Mouse (Mus musculus) embryonic facial prominence, embryonic 15.5 days (tissue): ENCODE data around the gene Brat1. TPM values are rescaled to one million over a fixed set of nuclear protein-coding genes. Genes with fewer than 3 reads are reported as not detected.

Experiments used
- ATAC-seq: fragments of 200-750 bp; cut with Nextera tagmentation; 2 replicates; pipeline ENCODE4 v1.8.0; 2017; ENCODE audit warnings: low read depth, moderate TSS enrichment; ENCODE audit not compliant: insufficient number of reproducible peaks, low FRiP score, low TSS enrichment
- H3K27ac ChIP-seq: fragments of 300-500 bp; sonication (generic); replicated peaks from 2 replicates; pipeline ENCODE4 v1.5.1; 2015; ENCODE audit warnings: mild to moderate bottlenecking, inconsistent platforms
- H3K27me3 ChIP-seq: fragments of 300-500 bp; sonication (generic); 2 replicates; pipeline ENCODE4 v1.6.1; 2015; ENCODE audit warnings: inconsistent platforms
- H3K36me3 ChIP-seq: fragments of 300-500 bp; sonication (generic); 2 replicates; pipeline ENCODE4 v1.6.1; 2015; ENCODE audit warnings: mild to moderate bottlenecking, inconsistent platforms
- H3K4me1 ChIP-seq: fragments of 300-500 bp; sonication (generic); 2 replicates; pipeline ENCODE4 v1.6.1; 2015; ENCODE audit warnings: inconsistent platforms
- H3K4me2 ChIP-seq: fragments of 300-500 bp; sonication (generic); replicated peaks from 2 replicates; pipeline ENCODE4 v1.6.1; 2015; ENCODE audit warnings: mild to moderate bottlenecking, inconsistent platforms
- H3K4me3 ChIP-seq: fragments of 300-500 bp; sonication (generic); replicated peaks from 2 replicates; pipeline ENCODE4 v1.5.1; 2015; ENCODE audit warnings: mild to moderate bottlenecking, inconsistent platforms
- H3K9ac ChIP-seq: fragments of 300-500 bp; sonication (generic); 2 replicates; pipeline ENCODE4 v1.6.1; 2015; ENCODE audit warnings: inconsistent platforms
- H3K9me3 ChIP-seq: fragments of 300-500 bp; sonication (generic); replicated peaks from 2 replicates; pipeline ENCODE4 v1.6.1; 2016; ENCODE audit warnings: inconsistent platforms
- WGBS: fragments of 180-500 bp; shearing (Covaris S2); methylation state at CpG from one replicate; pipeline ENCODE4 v1.1.7; 2015; 5-methylcytosine and 5-hydroxymethylcytosine counted together
- polyA plus RNA-seq: library from polyadenylated mRNA; unstranded; fragments of >200 nt; fragmentation: Nextera tagmentation; extraction: Ambion mirVana; gene quantifications from 2 replicates; pipeline ENCODE4 v1.2.1, GENCODE M21; 2015

The Brat1 gene
- polyA plus RNA-seq, 1 experiment from 2014 or later, result 26.0 TPM

DNA sequence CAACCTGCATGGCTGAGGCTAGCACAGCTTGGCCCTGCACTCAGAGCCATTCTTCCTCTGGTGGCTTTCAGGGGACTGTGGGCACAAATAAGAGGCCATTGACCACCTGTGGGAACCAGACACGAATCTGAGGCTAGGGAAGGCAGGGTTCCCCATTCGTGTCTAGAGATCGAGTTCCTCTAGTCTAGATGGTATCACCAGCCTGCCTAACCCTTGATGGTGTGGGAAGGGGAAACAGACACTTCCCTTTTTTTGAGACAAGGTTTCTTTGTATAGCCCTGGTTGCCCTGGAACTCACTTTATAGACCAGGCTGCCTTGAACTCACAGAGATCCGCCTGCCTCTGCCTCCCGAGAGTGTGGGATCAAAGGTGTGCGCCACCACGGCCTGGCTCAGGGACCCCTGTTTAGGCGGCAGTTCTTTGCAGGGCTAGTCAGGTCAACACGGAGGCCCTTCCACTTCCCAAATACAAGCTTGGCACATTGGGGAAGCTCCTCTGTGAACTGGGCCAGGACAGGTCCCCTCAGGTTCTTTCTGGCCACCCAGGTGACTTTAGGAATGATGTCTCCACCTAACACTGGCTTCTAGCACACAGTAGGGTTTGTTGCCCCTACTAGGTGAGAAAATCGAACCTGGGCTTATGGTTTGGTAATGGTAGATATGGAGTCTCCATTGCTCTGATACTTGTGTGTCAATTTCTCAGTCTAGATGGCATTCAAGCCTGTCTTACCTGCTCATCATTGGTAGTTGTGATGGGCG lies 26.4 kb downstream of the Brat1 start:
- WGBS, result 86% methylated on average over 11 of the region's 11 CpGs
- no peak overlapping the region for H3K4me3 ChIP-seq
- ATAC-seq, result no peak
- peaks cover 9% of the 10 kb centered on the region for H3K4me1 ChIP-seq
- H3K27ac ChIP-seq, result no peak overlapping the region
- H3K9ac ChIP-seq, result no peak overlapping the region
- H3K9me3 ChIP-seq, result no peaks in the 10 kb centered on the region
- no peaks in the 10 kb centered on the region for H3K36me3 ChIP-seq
- peaks cover 10% of the 10 kb centered on the region for H3K27me3 ChIP-seq
- H3K4me2 ChIP-seq, result no peak overlapping the region

DNA sequence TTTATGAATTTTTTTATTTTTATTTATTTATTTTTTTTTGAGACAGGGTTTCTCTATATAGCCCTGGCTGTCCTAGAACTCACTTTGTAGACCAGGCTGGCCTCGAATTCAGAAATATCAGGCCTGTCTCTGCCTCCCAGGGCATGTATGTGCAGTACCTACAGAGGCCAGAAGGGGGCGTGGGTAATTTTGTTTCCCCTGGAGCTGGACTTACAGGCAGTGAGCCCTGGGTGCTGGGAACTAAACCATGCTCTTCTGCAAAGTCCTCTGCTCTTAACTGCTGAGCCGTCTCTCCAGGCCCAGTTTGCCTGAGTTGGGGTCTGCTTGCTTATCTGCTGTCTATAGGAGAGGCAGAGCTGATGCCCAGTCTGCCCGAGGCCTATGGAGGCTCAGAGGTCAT lies 27.4 kb downstream of the Brat1 start:
- 64% methylated on average over 4 of the region's 4 CpGs for WGBS
- Histone ChIP-seq H3K4me3 (no peak overlapping the region), H3K36me3 (no peaks in the 10 kb centered on the region), H3K9me3 (no peaks in the 10 kb centered on the region), H3K27ac (no peak overlapping the region), H3K9ac (no peak overlapping the region), H3K27me3 (peaks cover 20% of the 10 kb centered on the region), H3K4me2 (no peak overlapping the region), H3K4me1 (peaks cover 9% of the 10 kb centered on the region)
- ATAC-seq, result no peak

DNA sequence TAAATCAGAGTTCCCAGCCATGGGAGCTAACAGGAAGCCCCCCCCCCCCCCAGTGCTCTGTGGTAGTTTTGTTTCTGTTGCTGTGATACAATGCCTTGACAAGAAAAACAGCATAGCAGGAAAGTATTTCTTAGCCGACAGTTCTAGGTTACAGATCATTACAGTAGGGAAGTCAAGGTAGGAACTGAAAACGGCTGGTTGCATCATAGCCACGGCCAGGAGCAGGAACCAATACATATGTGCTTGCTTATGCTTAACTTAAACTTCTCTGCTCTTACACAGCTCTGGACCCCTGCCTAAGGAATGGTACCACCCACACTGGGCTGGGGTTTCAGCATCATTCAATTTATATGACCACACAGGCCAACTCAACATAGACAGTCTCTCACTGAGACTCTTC lies 28.5 kb downstream of the Brat1 start:
- Histone ChIP-seq H3K27me3 (peaks cover 21% of the 10 kb centered on the region), H3K9me3 (no peaks in the 10 kb centered on the region), H3K4me2 (no peak overlapping the region), H3K4me1 (peaks cover 9% of the 10 kb centered on the region), H3K4me3 (no peak overlapping the region), H3K27ac (no peak overlapping the region), H3K9ac (no peak overlapping the region), H3K36me3 (no peaks in the 10 kb centered on the region)
- ATAC-seq, result no peak
- 68% methylated on average over 3 of the region's 3 CpGs for WGBS

DNA sequence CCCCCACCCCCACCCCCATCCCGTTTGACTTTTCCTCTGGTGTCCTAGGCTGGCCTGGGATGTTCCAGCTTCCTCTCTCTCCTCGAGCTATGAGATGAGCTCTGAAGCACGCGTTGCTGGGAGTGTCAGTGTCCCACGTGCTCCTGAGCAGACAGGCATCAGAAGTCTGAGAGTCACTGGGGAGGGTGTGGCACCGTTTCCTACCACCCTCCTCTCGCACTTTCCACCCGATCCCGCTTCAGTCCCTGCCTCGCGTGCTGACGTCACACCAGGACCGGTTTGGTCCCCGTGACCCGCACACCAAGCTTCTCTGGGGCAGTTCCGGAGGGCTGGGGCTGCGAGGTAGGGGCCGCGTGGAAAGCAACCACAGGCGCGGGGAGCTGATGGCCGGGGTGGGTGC lies 30.5 kb downstream of the Brat1 start:
- Histone ChIP-seq H3K4me1 (peaks cover 9% of the 10 kb centered on the region), H3K9me3 (no peaks in the 10 kb centered on the region), H3K4me2 (peak overlapping the region; percentile 55), H3K27ac (no peak overlapping the region), H3K9ac (no peak overlapping the region), H3K4me3 (peak overlapping the region; percentile 39), H3K36me3 (no peaks in the 10 kb centered on the region), H3K27me3 (peaks cover 21% of the 10 kb centered on the region)
- no peak for ATAC-seq
- 1% methylated on average over 22 of the region's 22 CpGs for WGBS

DNA sequence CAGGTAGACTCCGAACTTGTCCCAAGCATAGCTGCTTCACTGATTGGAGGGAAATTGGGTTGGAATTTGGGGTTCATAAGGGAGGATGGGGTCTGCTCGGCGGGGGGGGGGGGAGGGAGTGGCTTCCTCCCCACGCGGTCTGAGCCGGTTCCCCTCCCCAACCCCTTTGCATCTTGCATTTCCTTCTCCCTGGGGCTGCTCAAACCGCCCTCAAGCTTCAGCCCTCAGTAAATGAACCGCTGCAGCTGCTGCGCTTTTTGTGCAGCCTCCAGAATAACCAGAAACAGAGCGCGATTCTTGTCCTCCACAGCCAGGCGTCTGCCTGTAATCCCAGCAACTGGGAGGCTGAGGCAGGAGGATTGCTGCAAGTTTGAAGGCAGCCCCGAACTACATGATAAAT lies 31.4 kb downstream of the Brat1 start:
- Histone ChIP-seq H3K4me1 (peaks cover 9% of the 10 kb centered on the region), H3K9me3 (no peaks in the 10 kb centered on the region), H3K4me2 (peak overlapping the region; percentile 55), H3K27ac (no peak overlapping the region), H3K4me3 (no peak overlapping the region; the same call in 1 of the 2 replicates), H3K27me3 (peaks cover 21% of the 10 kb centered on the region), H3K36me3 (no peaks in the 10 kb centered on the region), H3K9ac (no peak overlapping the region)
- 11% methylated on average over 13 of the region's 13 CpGs for WGBS
- ATAC-seq, result no peak

DNA sequence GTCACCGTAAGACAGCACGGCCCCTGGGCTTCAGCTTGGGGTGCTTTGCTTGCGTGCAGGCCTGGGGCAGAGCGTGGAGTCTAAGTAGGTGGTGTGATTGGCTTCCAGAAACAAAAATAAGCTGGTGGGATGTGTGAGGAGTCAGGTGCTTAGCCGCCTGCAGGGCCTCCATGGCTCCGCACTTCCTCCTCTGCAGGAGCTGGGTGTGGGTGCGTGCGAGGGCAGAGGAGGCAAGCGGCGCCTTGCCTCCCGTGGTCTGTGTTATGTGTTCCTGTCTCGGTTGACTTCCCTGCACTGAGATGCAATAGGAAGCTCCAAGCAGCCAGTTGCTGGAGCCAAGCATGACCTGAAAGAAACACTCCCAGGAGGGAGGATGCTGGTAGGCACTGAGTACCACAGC lies 35.0 kb downstream of the Brat1 start:
- 68% methylated on average over 12 of the region's 12 CpGs for WGBS
- Histone ChIP-seq H3K4me2 (no peak overlapping the region), H3K4me1 (peaks cover 13% of the 10 kb centered on the region), H3K36me3 (no peaks in the 10 kb centered on the region), H3K4me3 (no peak overlapping the region), H3K27ac (no peak overlapping the region), H3K9ac (no peak overlapping the region), H3K27me3 (peaks cover 21% of the 10 kb centered on the region), H3K9me3 (no peaks in the 10 kb centered on the region)
- ATAC-seq, result no peak

DNA sequence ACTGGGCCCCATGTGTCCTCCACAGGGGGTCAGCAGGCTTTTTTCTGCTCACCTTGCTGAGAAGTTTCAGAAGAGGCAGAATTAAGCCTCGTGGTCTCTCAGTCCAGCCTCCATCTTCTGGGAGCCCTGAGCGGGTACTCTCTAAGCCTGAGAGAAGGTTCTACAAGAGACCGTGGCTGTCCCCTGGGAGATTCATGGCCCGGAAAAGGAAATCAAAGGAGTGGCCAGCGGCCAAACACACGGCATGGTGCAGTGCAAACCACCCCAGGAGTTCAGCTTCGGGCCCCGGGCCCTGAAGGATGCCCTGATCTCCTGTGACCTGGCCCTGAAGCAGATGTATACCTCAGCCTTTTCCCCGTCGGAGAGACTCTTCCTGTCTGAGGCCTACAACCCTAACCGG lies 36.2 kb downstream of the Brat1 start:
- Histone ChIP-seq H3K4me3 (no peak overlapping the region), H3K4me1 (peaks cover 4% of the 10 kb centered on the region), H3K4me2 (no peak overlapping the region), H3K9me3 (no peaks in the 10 kb centered on the region), H3K27me3 (peaks cover 13% of the 10 kb centered on the region), H3K36me3 (no peaks in the 10 kb centered on the region), H3K27ac (no peak overlapping the region), H3K9ac (no peak overlapping the region)
- ATAC-seq, result no peak
- WGBS, result 65% methylated on average over 11 of the region's 11 CpGs

DNA sequence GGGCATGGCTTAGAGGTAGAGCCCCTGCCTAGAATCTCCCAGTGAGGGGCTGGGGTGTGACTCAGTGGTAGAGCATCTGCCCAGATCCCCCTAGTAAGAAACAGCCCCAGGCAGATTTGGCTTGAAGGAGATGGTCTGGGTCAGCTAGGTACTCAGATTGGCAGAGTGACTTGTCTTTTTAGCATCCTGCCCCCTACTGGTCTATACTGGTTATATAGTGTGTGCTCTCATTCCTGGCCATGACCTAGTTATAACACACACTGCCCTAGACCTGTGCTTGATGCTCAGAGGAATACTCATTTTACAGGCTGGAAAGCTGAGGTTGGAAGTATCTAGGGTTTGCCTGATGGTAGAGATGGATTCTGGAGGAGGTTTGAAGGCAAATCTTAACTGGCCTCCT lies 37.1 kb downstream of the Brat1 start:
- ATAC-seq, result no peak
- Histone ChIP-seq H3K4me3 (no peak overlapping the region), H3K9ac (no peak overlapping the region), H3K27me3 (peaks cover 5% of the 10 kb centered on the region), H3K9me3 (no peaks in the 10 kb centered on the region), H3K27ac (no peak overlapping the region), H3K4me2 (no peak overlapping the region), H3K36me3 (no peaks in the 10 kb centered on the region), H3K4me1 (peaks cover 3% of the 10 kb centered on the region; the same call in 1 of the 2 replicates)

DNA sequence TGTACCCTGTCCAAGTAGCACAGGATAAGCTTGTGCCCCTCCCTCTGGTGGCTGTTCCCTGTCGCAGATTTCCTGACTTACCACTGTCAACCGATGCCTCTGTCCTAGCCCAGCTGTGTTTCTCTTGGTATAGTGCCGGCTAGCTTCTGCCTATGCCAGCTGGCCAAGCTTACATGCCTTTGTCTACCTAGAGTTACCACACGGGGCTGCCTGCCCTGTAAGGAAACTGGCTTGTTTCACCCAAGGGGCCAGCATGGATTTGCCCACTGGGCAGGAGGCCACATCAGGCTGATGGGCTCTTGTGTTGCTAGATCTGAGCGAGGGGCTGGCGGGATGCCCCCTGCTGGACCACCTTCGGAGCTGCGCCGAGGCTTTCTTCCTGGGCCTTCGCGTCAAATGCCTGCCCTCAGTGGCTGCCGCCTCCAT lies 38.9 kb downstream of the Brat1 start:
- ATAC-seq, result no peak
- no peak overlapping the region for H3K4me2 ChIP-seq

DNA sequence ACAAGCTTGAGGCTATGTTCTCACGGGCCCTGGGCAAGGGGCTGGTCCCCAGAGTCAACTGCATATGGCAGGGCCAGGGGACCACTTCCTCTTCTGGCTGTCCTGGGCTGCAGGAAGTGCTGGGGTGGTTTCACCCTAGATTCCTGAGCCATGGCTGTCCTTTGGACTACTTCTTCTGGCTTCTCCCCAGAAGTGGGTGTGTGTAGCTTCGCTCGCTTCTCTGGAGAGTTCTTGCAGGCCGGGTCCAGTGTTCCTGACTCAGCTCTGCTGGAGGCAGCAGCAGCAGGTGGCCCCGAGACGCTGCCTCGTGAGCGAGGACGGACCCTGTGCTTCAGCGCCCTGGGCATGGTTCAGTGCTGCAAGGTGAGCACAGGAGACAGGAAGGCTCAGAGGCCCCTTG lies 43.6 kb downstream of the Brat1 start:
- H3K27ac ChIP-seq, result no peak overlapping the region
- WGBS, result 81% methylated on average over 10 of the region's 10 CpGs

More for the DNA sequence above, 38.9 kb downstream of the Brat1 start:
- H3K27ac ChIP-seq, result no peak overlapping the region
- no peaks in the 10 kb centered on the region for H3K9me3 ChIP-seq
- no peaks in the 10 kb centered on the region for H3K36me3 ChIP-seq
- WGBS, result 31% methylated on average over 12 of the region's 12 CpGs
- H3K4me1 ChIP-seq, result 0 out of 2 replicates have a peak, but pooled peaks cover 3% of the 10 kb centered on the region
- no peak overlapping the region for H3K4me3 ChIP-seq
- H3K9ac ChIP-seq, result no peak overlapping the region
- no peaks in the 10 kb centered on the region for H3K27me3 ChIP-seq

DNA sequence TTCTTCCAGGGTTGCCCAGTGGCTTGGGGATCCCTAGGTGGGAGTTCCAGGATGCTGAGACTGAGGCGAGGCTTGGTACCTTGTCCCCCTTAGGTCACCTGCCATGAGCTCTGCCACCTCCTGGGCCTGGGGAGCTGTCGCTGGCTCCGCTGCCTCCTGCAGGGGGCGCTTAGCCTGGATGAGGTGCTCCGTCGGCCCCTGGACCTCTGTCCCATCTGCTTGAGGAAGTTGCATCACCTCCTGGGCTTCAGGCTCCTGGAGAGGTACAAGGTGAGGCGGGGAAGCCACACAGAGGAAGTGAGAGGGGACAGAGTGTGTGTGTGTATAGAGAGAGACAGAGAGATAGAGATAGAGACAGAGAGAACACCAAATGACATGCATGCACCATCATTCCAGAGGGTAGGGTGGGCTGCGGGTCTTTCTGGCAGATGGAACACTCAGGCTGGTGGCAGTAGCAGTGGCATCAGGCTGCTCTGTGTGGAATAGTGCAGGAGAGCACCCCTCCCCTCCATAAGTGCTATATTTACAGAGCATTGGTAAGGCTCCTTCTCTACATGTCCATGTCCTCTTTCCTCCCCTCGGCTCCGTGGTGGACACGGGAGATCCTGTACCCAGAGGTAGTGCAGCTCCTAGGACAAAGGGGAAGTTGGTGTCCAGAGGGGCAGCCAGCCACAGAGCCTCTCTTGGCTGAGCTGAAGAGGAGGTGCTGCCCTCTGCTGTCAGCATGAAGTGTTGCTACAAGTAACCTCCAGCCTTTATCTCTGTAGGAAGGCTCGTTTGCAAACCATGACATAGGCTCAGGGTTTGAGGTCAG lies 44.5 kb downstream of the Brat1 start:
- no peak overlapping the region for H3K27ac ChIP-seq
- H3K4me2 ChIP-seq, result peak overlapping the region; percentile 48
- H3K4me1 ChIP-seq, result peaks cover 7% of the 10 kb centered on the region
- H3K4me3 ChIP-seq, result peak overlapping the region; percentile 27
- 17% methylated on average over 12 of the region's 12 CpGs for WGBS
- peak; percentile 56; the same call in 1 of the 2 replicates for ATAC-seq
- no peaks in the 10 kb centered on the region for H3K36me3 ChIP-seq
- H3K9ac ChIP-seq, result 0 out of 2 replicates have a peak overlapping the region, but pooled peaks have one; percentile 0
- no peaks in the 10 kb centered on the region for H3K9me3 ChIP-seq
- no peaks in the 10 kb centered on the region for H3K27me3 ChIP-seq

More for the DNA sequence above, 43.6 kb downstream of the Brat1 start:
- Histone ChIP-seq H3K27me3 (no peaks in the 10 kb centered on the region), H3K4me1 (peaks cover 11% of the 10 kb centered on the region), H3K4me3 (no peak overlapping the region), H3K36me3 (no peaks in the 10 kb centered on the region), H3K9ac (no peak overlapping the region), H3K9me3 (no peaks in the 10 kb centered on the region), H3K4me2 (no peak overlapping the region)
- no peak for ATAC-seq
